Mouse (Mus musculus): Measurements from ENCODE around the gene Gm3005. TPM values are rescaled to one million over a fixed set of nuclear protein-coding genes. Genes with fewer than 3 reads are reported as not detected.

Gm3005 gene
- 1.8 TPM for polyA plus RNA-seq (2017; shearing (Covaris generic))

DNA sequence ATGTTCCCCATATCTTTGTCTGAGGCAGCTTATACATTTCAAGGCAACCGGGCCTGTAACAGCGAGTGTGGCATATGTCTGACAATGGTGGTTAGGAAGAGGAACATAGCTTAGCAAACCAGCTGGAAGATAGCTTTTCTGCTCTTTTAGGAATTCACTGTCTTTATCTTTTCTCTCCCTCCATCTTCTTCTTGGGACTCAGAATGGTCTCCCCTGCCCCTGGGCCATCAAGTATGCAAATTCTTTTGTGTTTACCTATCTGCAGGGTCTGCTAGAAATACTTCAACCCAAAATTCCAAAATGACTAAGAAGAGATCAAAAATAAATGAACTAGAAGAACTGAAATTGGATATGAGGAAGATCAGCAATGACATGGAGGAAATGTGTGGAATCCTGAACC is at the start of gene Gm3005:
Gene Gm3005, plus strand, starts transcription at position 301 of the 400 bp plus-strand sequence.

DNA sequence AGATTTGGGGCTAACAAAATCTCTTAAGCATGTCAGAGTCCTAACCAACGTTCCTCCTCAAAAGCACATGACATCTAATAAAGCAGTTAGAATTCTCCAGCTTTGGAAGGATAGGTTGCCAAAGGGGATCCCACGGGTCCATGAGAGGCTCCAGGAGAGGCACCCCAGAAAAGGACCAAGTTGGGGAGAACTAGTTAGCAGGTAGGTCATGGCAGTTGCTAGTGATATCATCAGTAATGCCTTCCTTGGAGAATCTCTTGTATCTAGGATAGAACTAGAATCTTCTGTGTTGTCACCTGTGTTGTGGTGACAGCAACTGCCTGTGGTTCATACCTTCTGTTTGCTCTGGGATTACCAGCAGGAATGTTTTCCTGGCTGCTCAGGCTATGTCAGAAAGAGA is 33.1 kb upstream of the Gm3005 start, which contains the start of gene Gm10413:
Gene Gm10413, plus strand, starts transcription at position 301 of the 400 bp plus-strand sequence.

DNA sequence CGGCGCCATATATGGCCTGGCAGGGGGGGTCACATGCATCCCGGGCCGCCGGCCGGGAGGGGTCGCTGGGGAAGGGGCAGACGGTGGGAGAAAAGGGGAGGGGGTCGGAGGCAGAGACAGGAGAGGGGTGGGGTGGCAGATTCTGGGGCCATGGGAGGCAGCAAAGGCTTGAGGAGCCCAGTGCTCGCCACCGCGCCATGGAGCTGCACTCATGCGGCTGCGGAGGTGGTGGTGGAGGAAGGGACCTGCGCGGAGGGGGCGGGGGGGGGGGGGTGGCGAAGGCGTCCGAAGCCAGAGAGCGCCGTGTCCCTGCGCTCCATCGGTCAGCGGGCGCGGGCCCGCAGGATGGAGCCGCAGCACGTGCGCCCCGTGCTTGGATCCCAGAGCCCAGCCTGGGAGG is 15.6 kb upstream of the Gm3005 start, which contains the start of gene Gm10409:
Gene Gm10409, plus strand, starts transcription at position 301 of the 400 bp plus-strand sequence.

DNA sequence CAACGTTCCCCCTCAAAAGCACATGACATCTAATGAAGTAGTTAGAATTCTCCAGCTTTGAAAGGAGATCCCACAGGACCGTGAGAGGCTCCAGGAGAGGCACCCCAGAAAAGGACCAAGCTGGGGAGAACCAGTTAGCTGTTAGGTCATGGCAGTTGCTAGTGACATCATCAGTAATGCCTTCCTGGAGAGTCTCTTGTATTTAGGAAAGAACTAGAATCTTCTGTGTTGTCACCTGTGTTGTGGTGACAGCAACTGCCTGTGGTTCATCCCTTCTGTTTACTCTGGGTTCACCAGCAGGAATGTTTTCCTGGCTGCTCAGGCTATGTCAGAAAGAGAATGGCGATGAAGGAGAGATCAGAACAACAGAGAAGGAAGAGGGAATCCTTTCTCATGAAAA is 21.2 kb downstream of the Gm3005 start, which contains the start of gene Gm10408:
Gene Gm10408, plus strand, starts transcription at position 301 of the 400 bp plus-strand sequence.

DNA sequence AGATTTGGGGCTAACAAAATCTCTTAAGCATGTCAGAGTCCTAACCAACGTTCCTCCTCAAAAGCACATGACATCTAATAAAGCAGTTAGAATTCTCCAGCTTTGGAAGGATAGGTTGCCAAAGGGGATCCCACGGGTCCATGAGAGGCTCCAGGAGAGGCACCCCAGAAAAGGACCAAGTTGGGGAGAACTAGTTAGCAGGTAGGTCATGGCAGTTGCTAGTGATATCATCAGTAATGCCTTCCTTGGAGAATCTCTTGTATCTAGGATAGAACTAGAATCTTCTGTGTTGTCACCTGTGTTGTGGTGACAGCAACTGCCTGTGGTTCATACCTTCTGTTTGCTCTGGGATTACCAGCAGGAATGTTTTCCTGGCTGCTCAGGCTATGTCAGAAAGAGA is 206.3 kb downstream of the Gm3005 start, which contains the start of gene Gm3012:
Gene Gm3012, plus strand, starts transcription at position 301 of the 400 bp plus-strand sequence.

Other genes starting within 250 kb of the Gm3005 start
- not detected for gene Gm5795, start 239.8 kb upstream of the Gm3005 start, polyA plus RNA-seq (2017; shearing (Covaris generic))
- 26.0 TPM for gene D830030K20Rik, start 219.6 kb upstream of the Gm3005 start, polyA plus RNA-seq (2017; shearing (Covaris generic))
- gene Gm2956, start 95.5 kb upstream of the Gm3005 start, polyA plus RNA-seq (2017; shearing (Covaris generic)): 5.0 TPM
- gene Gm10413, start 33.0 kb upstream of the Gm3005 start, polyA plus RNA-seq (2017; shearing (Covaris generic)): not detected
- gene Gm10409, start 15.5 kb upstream of the Gm3005 start, polyA plus RNA-seq (2017; shearing (Covaris generic)): 6.4 TPM
- not detected for gene Gm10408, start 21.3 kb downstream of the Gm3005 start, polyA plus RNA-seq (2017; shearing (Covaris generic))
- not detected for gene Gm3012, start 206.4 kb downstream of the Gm3005 start, polyA plus RNA-seq (2017; shearing (Covaris generic))
- 6.4 TPM for gene Gm3020, start 223.9 kb downstream of the Gm3005 start, polyA plus RNA-seq (2017; shearing (Covaris generic))